Mouse (Mus musculus) olfactory bulb, adult 2 months (tissue): Measurements from ENCODE around the gene Spry2.

Experiments
- CTCF ChIP-seq: fragments of 200-500 bp; IDR thresholded peaks from 2 replicates; pipeline ENCODE4 v1.5.1; 2012; ENCODE audit warnings: low read depth, mild to moderate bottlenecking, low read length, moderate library complexity; ENCODE audit not compliant: insufficient read depth
- POLR2A ChIP-seq: fragments of 200-500 bp; IDR thresholded peaks from 2 replicates; pipeline ENCODE4 v1.6.1; 2012; ENCODE audit warnings: mild to moderate bottlenecking, low read depth, low read length, moderate library complexity; ENCODE audit not compliant: insufficient read depth

DNA sequence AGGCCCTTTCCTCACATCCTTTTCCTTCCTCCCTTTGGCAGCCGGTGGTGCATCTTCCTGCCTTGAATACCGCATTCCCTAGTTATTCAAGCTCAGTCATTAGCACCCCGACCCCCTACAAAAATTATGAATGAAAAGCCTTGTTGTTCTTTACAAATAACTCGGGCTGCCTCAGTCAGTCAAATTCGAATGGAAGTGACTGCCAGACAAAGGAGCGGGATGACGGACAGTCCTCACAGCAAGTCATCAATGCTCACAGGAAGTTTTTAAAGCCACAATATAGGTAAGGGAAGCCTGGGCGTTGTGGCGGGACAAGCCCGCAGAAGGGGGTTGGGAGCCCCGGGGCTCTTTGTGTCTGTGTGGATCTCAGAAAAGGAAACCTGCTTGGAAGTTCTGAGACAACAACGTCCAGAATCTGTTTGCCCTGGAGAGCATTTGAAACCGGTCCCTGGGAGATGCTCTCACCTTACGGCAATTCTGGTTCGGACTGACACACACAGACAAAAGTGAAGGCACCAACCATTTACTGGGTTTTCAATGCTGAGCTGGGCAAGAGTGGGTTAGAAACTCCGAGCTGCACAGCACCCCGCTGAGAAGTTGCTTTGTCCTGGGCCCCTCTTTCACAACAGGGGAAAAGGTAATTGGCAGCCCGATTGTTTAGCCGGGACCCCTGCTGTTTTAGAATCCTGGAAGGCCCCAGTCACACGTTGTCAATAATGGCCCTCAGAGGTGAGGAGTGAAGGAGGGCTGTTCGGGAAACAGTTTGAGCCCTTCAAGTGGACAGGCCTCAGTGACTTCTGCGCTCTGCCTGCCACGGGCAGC lies 24.0 kb upstream of the Spry2 start:
- TF ChIP-seq CTCF: no peak
- no peak for TF ChIP-seq POLR2A
